Mouse (Mus musculus): ENCODE data around the gene Tsc2. TPM values are rescaled to one million over a fixed set of nuclear protein-coding genes. Genes with fewer than 3 reads are reported as not detected.

Gene Tsc2
- polyA plus RNA-seq, 1 experiment from 2014 or later, result 89.5 TPM

- Histone ChIP-seq H3K9ac (replicated peaks; ENCODE audit: low read length) (no peak overlapping the region), H3K27ac (replicated peaks; ENCODE audit: low read depth, low read length) (no peak overlapping the region), H3K9me3 (ENCODE audit: control insufficient read depth, low read length) (no peaks in the 10 kb centered on the region), H3K4me1 (ENCODE audit: control insufficient read depth, insufficient read depth, low read length) (peaks cover 7% of the 10 kb centered on the region; the same call in 1 of the 2 replicates), H3K27me3 (ENCODE audit: control insufficient read depth, insufficient read depth, low read length) (peaks cover 6% of the 10 kb centered on the region; the same call in 1 of the 2 replicates), H3K4me3 (replicated peaks; ENCODE audit: low read depth, low read length) (no peak overlapping the region), H3K4me2 (ENCODE audit: low read length) (peak overlapping the region; percentile 95; the same call in 1 of the 2 replicates), H3K36me3 (ENCODE audit: control insufficient read depth, insufficient read depth, low read length) (no peaks in the 10 kb centered on the region)
- DNase-seq, result no peak
- ATAC-seq (ENCODE audit: low FRiP score, low TSS enrichment), result no peak
- WGBS, result 75% methylated on average over 4 of the region's 4 CpGs
Measured at GRCm38 (mm10) chr17:24650766-24651165, 18.3 kb upstream of the Tsc2 start.

- peak within 1 kb of the TSS; percentile 67 for H3K4me3 ChIP-seq (replicated peaks; ENCODE audit: low read depth, low read length)
- H3K4me2 ChIP-seq (ENCODE audit: low read length), result peak within 1 kb of the TSS; percentile 95
- peak within 1 kb of the TSS; percentile 37; the same call in 1 of the 2 replicates for H3K27ac ChIP-seq (replicated peaks; ENCODE audit: low read depth, low read length)
- peaks cover 6% of the 10 kb centered on the region; the same call in 1 of the 2 replicates for H3K27me3 ChIP-seq (ENCODE audit: control insufficient read depth, insufficient read depth, low read length)
- no peaks in the 10 kb centered on the region for H3K36me3 ChIP-seq (ENCODE audit: control insufficient read depth, insufficient read depth, low read length)
- WGBS, result 1% methylated on average over 40 of the region's 41 CpGs
- ATAC-seq (ENCODE audit: low FRiP score, low TSS enrichment) (peak; percentile 60), DNase-seq (peak; percentile 73)
- H3K4me1 ChIP-seq (ENCODE audit: control insufficient read depth, insufficient read depth, low read length), result peaks cover 7% of the 10 kb centered on the region; the same call in 1 of the 2 replicates
- peak within 1 kb of the TSS; percentile 85 for H3K9ac ChIP-seq (replicated peaks; ENCODE audit: low read length)
- no peaks in the 10 kb centered on the region for H3K9me3 ChIP-seq (ENCODE audit: control insufficient read depth, low read length)
Measured at GRCm38 (mm10) chr17:24650070-24650616, 17.7 kb upstream of the Tsc2 start, which contains the start of gene Slc9a3r2. Gene Slc9a3r2, minus strand, starts transcription at chr17:24650327.

GRCm38 (mm10) chr17:24649581-24650069 lies 17.2 kb upstream of the Tsc2 start:
- H3K4me2 ChIP-seq (ENCODE audit: low read length), result peak overlapping the region; percentile 95
- ATAC-seq (ENCODE audit: low FRiP score, low TSS enrichment), result peak; percentile 62
- peak; percentile 62 for DNase-seq
- H3K27ac ChIP-seq (replicated peaks; ENCODE audit: low read depth, low read length), result peak overlapping the region; percentile 37; the same call in 1 of the 2 replicates
- peaks cover 7% of the 10 kb centered on the region; the same call in 1 of the 2 replicates for H3K4me1 ChIP-seq (ENCODE audit: control insufficient read depth, insufficient read depth, low read length)
- peak overlapping the region; percentile 85 for H3K9ac ChIP-seq (replicated peaks; ENCODE audit: low read length)
- peak overlapping the region; percentile 67 for H3K4me3 ChIP-seq (replicated peaks; ENCODE audit: low read depth, low read length)
- H3K9me3 ChIP-seq (ENCODE audit: control insufficient read depth, low read length), result no peaks in the 10 kb centered on the region
- under 1% methylated on average over 35 of the region's 35 CpGs for WGBS
- peaks cover 6% of the 10 kb centered on the region; the same call in 1 of the 2 replicates for H3K27me3 ChIP-seq (ENCODE audit: control insufficient read depth, insufficient read depth, low read length)
- no peaks in the 10 kb centered on the region for H3K36me3 ChIP-seq (ENCODE audit: control insufficient read depth, insufficient read depth, low read length)

GRCm38 (mm10) chr17:24648731-24649377 lies 16.4 kb upstream of the Tsc2 start:
- WGBS, result 69% methylated on average over 10 of the region's 10 CpGs
- Histone ChIP-seq H3K4me2 (ENCODE audit: low read length) (peak overlapping the region; percentile 95), H3K36me3 (ENCODE audit: control insufficient read depth, insufficient read depth, low read length) (no peaks in the 10 kb centered on the region), H3K9ac (replicated peaks; ENCODE audit: low read length) (no peak overlapping the region; the same call in 1 of the 2 replicates), H3K27me3 (ENCODE audit: control insufficient read depth, insufficient read depth, low read length) (peaks cover 6% of the 10 kb centered on the region; the same call in 1 of the 2 replicates), H3K4me1 (ENCODE audit: control insufficient read depth, insufficient read depth, low read length) (peaks cover 7% of the 10 kb centered on the region; the same call in 1 of the 2 replicates), H3K9me3 (ENCODE audit: control insufficient read depth, low read length) (no peaks in the 10 kb centered on the region), H3K27ac (replicated peaks; ENCODE audit: low read depth, low read length) (no peak overlapping the region), H3K4me3 (replicated peaks; ENCODE audit: low read depth, low read length) (peak overlapping the region; percentile 67)
- DNase-seq, result no peak
- no peak for ATAC-seq (ENCODE audit: low FRiP score, low TSS enrichment)

- no peak overlapping the region; the same call in 1 of the 2 replicates for H3K9ac ChIP-seq (replicated peaks; ENCODE audit: low read length)
- 80% methylated on average over 11 of the region's 11 CpGs for WGBS
- no peaks in the 10 kb centered on the region for H3K36me3 ChIP-seq (ENCODE audit: control insufficient read depth, insufficient read depth, low read length)
- no peak overlapping the region for H3K4me3 ChIP-seq (replicated peaks; ENCODE audit: low read depth, low read length)
- H3K27ac ChIP-seq (replicated peaks; ENCODE audit: low read depth, low read length), result no peak overlapping the region
- no peaks in the 10 kb centered on the region for H3K9me3 ChIP-seq (ENCODE audit: control insufficient read depth, low read length)
- ATAC-seq (ENCODE audit: low FRiP score, low TSS enrichment) (no peak), DNase-seq (no peak)
- peaks cover 7% of the 10 kb centered on the region; the same call in 1 of the 2 replicates for H3K4me1 ChIP-seq (ENCODE audit: control insufficient read depth, insufficient read depth, low read length)
- H3K4me2 ChIP-seq (ENCODE audit: low read length), result no peak overlapping the region
- peaks cover 6% of the 10 kb centered on the region; the same call in 1 of the 2 replicates for H3K27me3 ChIP-seq (ENCODE audit: control insufficient read depth, insufficient read depth, low read length)
Measured at GRCm38 (mm10) chr17:24647493-24647892, 15.1 kb upstream of the Tsc2 start.

GRCm38 (mm10) chr17:24646381-24646780 lies 14.0 kb upstream of the Tsc2 start:
- H3K4me3 ChIP-seq (replicated peaks; ENCODE audit: low read depth, low read length), result no peak overlapping the region
- no peak overlapping the region for H3K4me2 ChIP-seq (ENCODE audit: low read length)
- H3K27me3 ChIP-seq (ENCODE audit: control insufficient read depth, insufficient read depth, low read length), result peaks cover 6% of the 10 kb centered on the region; the same call in 1 of the 2 replicates
- no peak for ATAC-seq (ENCODE audit: low FRiP score, low TSS enrichment)
- H3K9ac ChIP-seq (replicated peaks; ENCODE audit: low read length), result no peak overlapping the region
- no peaks in the 10 kb centered on the region for H3K36me3 ChIP-seq (ENCODE audit: control insufficient read depth, insufficient read depth, low read length)
- peaks cover 7% of the 10 kb centered on the region; the same call in 1 of the 2 replicates for H3K4me1 ChIP-seq (ENCODE audit: control insufficient read depth, insufficient read depth, low read length)
- 88% methylated on average over 4 of the region's 4 CpGs for WGBS
- H3K9me3 ChIP-seq (ENCODE audit: control insufficient read depth, low read length), result no peaks in the 10 kb centered on the region
- no peak for DNase-seq
- H3K27ac ChIP-seq (replicated peaks; ENCODE audit: low read depth, low read length), result no peak overlapping the region

GRCm38 (mm10) chr17:24645916-24646315 lies 13.5 kb upstream of the Tsc2 start:
- no peak overlapping the region for H3K27ac ChIP-seq (replicated peaks; ENCODE audit: low read depth, low read length)
- H3K27me3 ChIP-seq (ENCODE audit: control insufficient read depth, insufficient read depth, low read length), result peaks cover 6% of the 10 kb centered on the region; the same call in 1 of the 2 replicates
- H3K4me3 ChIP-seq (replicated peaks; ENCODE audit: low read depth, low read length), result no peak overlapping the region
- H3K9me3 ChIP-seq (ENCODE audit: control insufficient read depth, low read length), result no peaks in the 10 kb centered on the region
- no peaks in the 10 kb centered on the region for H3K36me3 ChIP-seq (ENCODE audit: control insufficient read depth, insufficient read depth, low read length)
- H3K9ac ChIP-seq (replicated peaks; ENCODE audit: low read length), result no peak overlapping the region
- no peak overlapping the region for H3K4me2 ChIP-seq (ENCODE audit: low read length)
- no peak for DNase-seq
- peaks cover 7% of the 10 kb centered on the region; the same call in 1 of the 2 replicates for H3K4me1 ChIP-seq (ENCODE audit: control insufficient read depth, insufficient read depth, low read length)
- WGBS, result 80% methylated on average over 3 of the region's 3 CpGs
- ATAC-seq (ENCODE audit: low FRiP score, low TSS enrichment), result no peak

GRCm38 (mm10) chr17:24644875-24645721 lies 12.7 kb upstream of the Tsc2 start:
- H3K27me3 ChIP-seq (ENCODE audit: control insufficient read depth, insufficient read depth, low read length), result no peaks in the 10 kb centered on the region
- no peak overlapping the region for H3K9ac ChIP-seq (replicated peaks; ENCODE audit: low read length)
- H3K4me1 ChIP-seq (ENCODE audit: control insufficient read depth, insufficient read depth, low read length), result peaks cover 4% of the 10 kb centered on the region; the same call in 1 of the 2 replicates
- H3K9me3 ChIP-seq (ENCODE audit: control insufficient read depth, low read length), result no peaks in the 10 kb centered on the region
- ATAC-seq (ENCODE audit: low FRiP score, low TSS enrichment), result no peak
- no peak overlapping the region for H3K4me2 ChIP-seq (ENCODE audit: low read length)
- DNase-seq, result no peak
- 84% methylated on average over 9 of the region's 9 CpGs for WGBS
- H3K4me3 ChIP-seq (replicated peaks; ENCODE audit: low read depth, low read length), result no peak overlapping the region
- no peaks in the 10 kb centered on the region for H3K36me3 ChIP-seq (ENCODE audit: control insufficient read depth, insufficient read depth, low read length)
- H3K27ac ChIP-seq (replicated peaks; ENCODE audit: low read depth, low read length), result peak overlapping the region; percentile 26; the same call in 1 of the 2 replicates
